Mouse (Mus musculus): ENCODE data around the gene Ckm.
A peak's percentile ranks its signal among the peaks of the same experiment; 100 is the strongest.

The Ckm gene

DNA sequence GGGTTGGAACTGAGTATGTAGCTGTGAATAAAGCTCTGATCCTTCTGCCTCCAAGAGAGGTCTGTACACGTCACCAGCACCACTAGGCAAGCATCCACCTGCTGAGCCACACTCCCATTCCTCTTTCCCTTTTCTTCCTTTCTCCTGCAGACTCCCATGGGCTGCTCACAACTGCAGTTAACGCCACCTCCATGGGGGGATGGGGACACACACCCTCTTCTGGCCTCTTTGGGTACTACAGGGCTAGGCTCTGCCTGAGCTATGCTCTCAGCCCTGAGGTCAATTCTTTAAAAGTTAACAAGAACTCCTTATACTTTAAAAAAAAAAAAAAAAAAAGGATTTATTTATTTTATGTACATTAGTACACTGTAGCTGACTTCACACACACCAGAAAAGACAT lies 27.9 kb downstream of the Ckm start:
- DNase-seq (ENCODE audit: low spot score): no peak

DNA sequence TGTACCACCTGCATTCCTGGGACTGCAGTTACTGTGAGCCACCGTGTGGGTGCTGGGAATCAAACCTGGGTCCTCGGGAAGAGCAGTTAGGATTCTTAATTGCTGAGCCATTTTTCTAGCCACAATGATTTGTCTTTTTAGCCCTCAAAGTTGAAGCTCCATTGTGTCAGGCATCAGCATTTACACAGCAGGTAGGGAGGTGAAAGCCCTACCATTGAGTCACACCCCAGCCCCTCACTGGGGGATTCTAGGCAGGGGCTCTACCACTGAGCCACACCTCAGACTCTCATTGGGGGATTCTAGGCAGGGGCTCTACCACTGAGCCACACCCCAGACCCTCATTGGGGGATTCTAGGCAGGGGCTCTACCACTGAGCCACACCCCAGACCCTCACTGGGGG lies 31.7 kb downstream of the Ckm start:
- DNase-seq (ENCODE audit: low spot score): no peak

DNA sequence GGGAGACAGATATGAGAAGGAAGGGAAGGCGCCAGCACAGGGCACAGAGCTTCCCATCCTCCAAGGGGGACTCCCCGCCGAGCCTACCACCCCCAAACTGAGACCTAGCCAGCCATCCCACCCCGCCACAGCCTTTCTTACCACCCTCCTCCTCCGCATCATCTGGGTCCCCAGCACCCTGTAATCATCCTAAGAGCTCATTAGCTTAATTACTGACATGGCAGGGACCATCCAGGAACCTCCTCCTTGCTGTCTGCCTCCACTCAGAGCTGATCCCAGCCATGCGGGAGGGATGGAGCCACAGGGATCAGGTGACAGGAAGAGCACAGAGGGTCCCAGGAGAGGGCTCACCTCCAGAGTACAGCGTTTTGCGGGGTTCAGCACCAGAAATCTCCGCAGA lies 32.5 kb downstream of the Ckm start:
- no peak for DNase-seq (ENCODE audit: low spot score)

DNA sequence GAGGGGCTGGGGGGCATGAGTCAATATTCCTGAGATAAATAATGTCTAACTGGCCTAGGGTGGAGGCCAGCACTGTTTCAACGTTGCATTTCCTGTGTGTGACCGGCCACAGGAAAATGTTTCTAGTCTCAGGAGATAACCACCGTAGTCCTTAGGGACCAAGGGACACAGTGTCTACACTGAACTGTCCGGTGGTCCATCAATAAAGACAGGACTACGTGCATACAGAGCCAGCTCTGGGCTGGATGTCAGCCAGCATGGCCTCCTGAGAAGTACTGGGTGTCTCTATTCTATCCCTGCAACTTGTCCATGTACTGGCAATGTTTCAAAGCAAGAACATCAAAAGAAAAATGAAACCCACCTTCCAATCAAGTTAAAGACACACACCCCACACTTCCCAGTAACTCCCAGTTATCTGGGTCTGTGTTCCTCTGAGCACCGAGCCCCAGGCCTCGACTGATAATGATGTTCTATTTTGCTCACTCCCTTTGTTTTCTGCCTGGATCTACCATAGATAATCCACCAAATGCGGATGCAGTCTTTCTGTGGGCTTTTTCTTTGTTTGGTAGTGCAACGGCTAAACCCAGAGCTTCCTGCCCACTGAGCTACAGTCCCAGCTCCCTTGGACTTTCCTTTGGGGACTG lies 37.0 kb downstream of the Ckm start:
- no peak for DNase-seq (ENCODE audit: low spot score)

DNA sequence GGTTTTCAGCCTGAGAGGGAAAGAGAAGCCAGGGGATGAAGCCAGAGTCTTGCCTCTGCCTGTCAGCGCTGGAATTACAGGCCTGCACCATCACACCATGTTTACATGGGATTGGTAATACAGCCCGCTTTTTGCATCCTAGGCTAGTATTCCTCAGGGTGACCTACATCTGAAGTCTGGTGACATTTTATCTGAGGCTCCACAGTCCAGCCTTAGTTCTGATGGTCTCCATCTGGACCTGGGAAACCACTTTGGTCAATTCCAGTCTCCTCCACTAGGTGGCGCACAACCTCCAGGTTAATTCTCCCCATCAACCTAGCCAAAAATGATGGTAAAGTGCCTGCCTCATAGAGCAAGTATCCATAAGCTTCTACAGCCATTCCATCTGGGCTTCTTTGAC lies 38.8 kb downstream of the Ckm start:
- peak; percentile 60 for DNase-seq (ENCODE audit: low spot score)

DNA sequence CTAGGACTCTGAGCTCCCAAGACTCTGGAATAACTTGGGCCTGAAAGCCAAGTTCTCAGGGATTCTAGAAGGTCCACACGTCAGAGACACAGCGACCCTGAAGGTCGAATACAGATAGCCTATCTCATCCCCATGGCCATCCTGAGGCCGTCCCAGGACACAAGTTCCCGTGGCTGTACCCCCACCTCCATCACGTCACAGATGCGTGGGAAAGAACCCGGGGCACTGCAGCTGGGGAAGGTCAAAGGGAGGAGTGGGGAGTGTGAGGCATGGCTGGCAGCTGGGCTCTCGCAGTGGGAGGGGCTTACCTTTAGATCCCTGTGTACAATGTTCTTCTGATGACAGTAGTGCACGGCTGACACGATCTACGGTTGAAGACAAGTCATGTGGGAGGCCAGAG lies 40.2 kb downstream of the Ckm start:
- DNase-seq (ENCODE audit: low spot score): no peak

DNA sequence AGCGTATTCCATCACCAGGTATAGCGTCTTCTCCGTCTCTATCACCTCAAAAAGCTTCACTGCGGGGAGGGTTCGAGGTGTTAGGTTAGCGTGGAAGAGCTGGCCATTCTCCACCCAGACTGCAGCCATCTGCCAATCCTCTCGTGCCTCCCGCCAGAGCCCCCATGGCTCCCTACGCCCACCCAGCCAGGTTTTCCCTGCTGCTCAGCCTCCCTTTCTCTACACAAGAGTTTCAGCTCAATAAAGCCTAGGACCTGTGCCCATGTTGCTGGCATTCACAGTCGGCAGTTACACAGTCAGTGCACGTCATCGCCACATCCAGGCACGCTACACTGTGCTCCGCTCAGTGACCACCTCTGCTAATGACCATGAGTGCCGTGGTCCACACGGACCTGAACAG lies 43.1 kb downstream of the Ckm start:
- DNase-seq (ENCODE audit: low spot score): no peak

DNA sequence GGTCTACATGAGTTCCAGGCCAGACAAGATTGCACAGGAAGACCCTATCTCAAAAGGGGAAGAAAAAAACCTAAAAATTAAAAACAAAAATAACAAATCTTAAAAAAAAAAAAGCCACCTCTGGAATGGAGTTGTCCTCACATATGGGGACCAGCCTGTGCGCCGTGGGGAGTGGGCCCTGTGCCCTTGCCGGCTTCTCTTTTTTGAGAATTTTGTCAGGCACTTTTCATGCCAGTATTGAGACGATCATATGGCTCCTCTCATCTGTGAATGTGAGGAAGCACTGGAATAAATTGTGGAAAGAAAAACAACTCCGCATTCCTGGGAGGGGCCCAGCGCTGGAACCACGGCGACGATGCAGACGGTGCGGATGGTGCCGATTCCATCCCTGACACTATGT lies 44.6 kb downstream of the Ckm start:
- no peak for DNase-seq (ENCODE audit: low spot score)

DNA sequence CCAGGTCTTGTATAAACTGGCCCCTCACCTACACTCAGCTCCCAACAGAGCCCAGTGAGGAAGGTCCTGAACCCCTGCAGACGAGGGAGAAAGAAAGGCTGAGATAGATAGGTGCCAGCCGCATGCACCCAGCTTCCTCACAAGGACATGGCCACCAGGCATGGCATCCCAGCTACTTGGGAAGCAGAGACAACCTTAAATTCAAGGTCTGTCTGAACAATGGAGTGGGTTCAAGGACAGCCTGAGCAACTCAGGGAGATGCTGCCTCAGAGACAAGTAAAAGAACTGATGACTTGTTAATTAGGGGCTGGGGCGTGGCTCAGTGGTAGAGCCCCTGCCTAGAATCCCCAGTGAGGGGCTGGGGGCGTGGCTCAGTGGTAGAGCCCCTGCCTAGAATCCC lies 50.6 kb downstream of the Ckm start:
- DNase-seq (ENCODE audit: low spot score): no peak

DNA sequence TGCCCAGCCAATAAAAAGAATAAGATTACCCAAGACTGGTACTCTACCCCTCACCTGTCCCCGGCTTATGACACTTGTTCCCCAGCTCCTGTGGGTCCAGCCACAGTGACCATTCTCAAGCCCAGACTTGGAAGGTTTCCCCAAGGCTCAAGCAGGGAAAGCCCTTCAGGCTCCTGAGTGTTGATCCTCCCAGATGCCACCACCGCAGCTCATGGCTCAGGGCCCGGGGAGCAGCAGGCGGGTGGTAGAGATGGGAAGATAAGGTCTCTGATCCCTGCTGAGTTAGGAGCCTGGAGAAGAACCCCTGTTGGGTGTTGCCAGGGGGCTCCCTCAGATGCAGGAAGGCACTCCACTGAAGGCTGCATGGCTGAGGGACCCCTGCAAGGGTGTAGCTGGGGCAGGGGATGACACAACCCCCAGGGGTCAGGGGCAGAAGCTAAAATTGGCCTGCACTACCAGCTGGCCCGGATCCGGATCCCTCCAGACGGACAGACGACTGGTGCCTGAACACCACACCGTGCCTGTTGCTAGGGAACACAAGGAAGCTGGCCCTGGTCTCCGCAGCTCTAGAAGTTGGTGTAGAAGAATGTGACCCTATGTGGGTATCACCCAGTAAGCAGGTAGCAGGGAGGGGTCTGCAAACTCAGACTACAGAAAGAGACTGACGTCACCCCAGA lies 51.4 kb downstream of the Ckm start:
- DNase-seq (ENCODE audit: low spot score): no peak

DNA sequence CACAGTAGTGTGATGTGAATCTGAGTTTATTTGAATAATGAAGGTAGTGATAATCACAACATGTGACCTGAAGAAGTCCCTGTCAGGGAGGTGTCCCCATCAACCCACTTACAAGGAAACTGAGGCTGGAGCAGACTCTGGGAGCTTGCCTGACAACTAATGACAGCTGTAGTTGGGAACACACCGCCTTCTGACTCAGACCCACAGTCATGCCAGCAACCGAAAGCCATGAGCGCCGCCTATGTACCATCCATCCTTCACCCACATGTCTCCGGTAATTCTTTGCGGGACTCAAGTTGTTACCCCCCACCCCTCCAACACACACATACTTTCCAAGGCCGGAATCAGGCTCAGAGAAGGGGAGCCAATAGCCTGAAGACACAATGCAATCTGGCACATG lies 52.1 kb downstream of the Ckm start:
- no peak for DNase-seq (ENCODE audit: low spot score)

DNA sequence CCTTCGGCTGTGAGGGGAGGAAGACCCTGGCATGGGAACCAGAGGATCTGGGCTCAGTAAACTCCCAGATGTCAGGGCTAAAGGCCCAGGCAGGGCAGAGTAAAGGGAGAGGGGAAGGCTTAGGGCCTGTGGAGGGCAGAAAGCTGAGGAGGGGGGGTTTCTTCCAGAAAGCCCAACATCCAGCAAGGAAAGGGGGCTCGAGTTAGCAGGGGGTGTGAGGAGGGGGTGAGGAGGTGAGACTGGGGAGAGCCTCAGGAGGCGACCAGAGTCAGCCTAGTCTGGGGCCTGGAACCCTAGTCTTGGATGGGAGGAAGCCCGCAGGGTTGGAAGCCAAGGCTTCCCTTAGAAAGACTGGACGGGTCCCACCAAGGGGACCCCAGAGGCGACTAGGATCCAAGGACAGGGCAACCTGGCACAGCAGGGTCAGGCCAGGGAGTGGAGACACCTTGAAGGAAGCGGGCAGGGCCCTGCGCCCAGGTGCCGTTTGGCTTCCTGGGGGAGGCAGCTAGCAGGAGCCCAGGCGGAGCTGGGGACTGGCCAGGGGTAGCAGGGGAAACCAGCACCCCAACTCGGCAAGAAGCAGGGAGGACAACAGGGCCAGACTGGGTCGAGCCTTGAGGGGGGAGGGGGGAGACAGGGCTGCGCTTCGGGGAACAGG lies 53.0 kb downstream of the Ckm start:
- peak; percentile 16 for DNase-seq (ENCODE audit: low spot score)

DNA sequence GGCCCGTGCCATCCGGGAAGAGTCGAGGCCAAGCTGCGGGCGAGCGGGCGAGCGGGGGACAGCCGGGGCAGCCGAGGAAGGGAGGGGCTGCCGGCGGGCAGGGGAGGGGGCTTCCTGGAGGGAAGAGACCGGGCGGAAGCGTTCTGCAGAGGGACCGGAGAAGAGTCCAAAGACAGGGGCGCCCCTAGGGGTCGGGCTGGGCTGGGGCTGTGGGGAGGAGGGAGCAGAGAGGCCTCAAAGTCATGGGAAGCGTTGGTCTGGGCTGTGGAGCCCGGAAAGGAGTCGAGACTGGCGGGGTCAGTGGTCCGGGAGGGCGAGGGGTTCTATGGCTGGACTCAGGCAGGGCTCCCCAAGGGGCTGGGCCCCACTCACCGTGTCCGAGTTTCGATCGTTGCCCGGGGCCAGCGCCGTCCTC lies 53.5 kb downstream of the Ckm start:
- peak; percentile 55 for DNase-seq (ENCODE audit: low spot score)

DNA sequence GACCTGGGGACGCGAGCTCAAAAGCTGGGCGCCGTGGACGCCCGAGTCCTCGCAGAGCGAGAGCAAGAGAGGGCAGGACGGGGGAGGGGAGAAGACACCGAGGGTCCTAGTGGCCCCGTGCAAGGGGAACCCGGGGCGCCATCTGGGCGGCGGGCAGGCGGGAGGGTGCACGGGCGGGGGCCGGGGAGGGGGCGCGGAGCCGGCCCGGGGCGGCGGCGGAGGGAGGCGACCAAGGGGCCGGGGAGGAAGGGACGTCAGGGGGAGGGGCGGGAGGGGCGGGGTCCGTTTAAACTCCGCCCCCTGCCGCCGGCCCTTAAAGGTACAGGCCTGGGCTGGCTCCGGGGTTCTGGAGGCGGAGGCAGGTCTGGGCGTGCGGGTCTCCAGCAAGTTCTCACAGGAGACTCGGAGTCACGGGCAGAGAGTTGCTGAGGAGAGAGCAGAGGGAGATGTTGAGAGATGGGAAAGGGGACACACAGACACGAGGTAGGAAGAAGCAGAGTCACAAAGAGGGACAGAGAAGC lies 54.1 kb downstream of the Ckm start, which contains the start of gene Mark4:
Gene Mark4, minus strand, starts transcription at position 231 of the 521 bp plus-strand sequence.
- DNase-seq (ENCODE audit: low spot score): peak; percentile 65

DNA sequence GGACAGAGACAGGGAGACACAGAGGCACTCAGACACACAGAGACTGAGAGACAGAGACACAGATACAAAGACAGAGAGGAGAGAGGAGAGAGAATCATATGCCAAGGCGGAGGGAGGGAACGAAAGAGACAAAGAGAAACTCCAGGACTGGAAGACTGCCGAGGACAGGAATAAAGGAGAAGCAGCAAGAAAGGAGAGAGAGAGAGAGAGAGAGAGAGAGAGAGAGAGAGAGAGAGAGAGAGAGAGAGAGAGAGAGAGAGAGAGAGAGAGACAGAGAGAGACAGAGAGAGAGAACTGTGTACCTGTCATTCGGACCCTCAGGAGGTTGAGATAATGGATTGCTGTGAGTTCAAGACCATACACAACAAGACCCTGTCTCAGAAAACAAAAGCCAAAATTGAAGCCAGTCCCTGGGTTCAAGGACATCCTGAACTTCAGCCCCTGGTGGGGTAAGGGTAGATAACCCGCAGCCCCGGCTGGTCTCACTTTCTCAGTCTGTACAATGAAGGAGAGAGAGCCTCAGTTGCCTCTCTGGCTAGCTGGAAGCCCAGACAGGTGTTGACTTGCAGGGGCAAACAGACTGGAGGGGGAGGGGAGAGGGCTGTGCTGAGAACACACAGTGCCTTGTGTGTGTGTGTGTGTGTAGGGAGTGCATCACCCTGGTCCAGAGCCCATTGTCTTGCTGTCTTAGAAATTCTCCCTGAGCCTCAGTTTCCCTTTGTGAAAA lies 54.7 kb downstream of the Ckm start:
- no peak for DNase-seq (ENCODE audit: low spot score)

DNA sequence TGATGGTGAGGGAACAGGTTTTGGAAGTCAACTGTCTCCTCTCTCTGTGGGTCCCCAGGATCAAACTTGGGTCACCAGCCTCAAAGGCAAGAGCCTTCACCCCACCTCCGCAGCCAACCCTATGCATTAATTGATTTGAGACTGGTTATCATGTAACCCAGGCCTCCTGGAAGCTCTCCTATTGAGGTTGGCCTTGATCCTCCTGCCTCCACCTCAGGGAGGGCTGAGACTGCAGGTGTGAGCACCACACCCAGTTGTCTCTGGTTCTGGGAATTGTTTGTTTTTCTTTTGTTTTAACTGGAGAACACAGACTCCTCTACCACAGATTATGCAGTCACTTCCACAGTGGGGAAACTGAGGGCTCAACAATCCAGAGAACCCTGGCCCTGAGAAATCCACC lies 55.9 kb downstream of the Ckm start:
- DNase-seq (ENCODE audit: low spot score): no peak

DNA sequence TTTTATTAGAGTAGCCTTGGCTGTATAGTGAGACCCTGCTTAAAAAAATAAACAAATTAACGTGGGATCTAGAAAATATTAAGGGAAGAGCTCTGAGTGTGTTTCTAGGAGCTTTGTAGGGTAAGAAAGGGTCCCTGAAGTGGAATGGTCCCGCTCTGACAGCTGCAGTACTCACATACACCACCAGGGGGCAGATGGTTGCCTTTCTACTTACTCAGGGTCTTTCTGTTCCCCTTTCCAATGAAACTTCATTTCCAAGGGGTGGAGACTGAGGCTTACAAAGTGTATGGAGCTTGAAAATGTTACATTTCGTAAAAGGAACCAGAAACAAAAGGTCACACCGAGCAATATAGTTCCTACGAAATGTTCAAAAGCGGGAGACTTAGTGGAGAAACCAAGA lies 56.9 kb downstream of the Ckm start:
- peak; percentile 56 for DNase-seq (ENCODE audit: low spot score)

DNA sequence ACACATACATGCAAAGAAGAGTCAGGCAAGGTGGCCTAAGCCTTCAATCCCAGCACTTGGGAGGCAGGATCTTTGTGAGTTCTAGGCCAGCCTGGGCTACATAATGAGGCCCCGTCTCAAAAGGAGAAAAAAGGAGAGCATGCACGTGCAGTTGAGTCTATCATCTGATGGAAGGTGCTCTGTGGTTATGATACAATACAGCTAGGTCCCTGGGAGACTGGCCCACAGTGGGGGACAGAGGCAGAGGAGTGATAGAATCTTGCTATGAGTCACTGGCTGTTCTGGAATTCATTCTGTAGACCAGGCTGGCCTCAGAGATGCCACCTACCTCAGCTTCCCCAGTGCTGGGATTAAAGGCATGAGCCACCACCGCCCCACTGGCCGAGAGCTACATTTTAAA lies 57.9 kb downstream of the Ckm start:
- no peak for DNase-seq (ENCODE audit: low spot score)

DNA sequence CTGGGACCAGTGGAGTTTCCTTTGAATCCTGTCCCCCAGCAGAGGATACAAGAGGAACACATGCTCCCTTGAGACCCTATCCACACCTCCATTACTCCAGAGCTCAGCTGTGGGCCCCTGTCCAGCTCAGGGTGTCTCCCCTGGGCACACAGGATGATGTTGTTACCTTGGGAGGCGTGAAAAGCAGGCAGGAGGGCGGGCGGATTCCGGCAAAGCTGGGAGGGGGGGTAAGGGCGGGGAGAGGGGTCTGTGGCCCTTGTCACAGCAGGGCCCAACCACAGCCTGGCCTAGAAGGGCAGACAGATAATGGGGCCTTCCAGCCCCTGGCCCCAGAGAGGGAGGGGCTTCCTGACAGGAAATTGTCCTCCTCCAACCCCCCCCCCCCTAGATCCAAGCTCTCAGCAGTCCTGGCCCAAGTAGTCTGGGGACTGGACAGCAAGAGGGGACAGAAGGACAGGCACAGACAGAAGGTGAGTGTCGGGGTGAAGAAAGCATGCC lies 58.4 kb downstream of the Ckm start, which contains the start of gene Exoc3l2:
Gene Exoc3l2, plus strand, starts transcription at position 448 of the 498 bp plus-strand sequence.
- DNase-seq (ENCODE audit: low spot score): no peak

DNA sequence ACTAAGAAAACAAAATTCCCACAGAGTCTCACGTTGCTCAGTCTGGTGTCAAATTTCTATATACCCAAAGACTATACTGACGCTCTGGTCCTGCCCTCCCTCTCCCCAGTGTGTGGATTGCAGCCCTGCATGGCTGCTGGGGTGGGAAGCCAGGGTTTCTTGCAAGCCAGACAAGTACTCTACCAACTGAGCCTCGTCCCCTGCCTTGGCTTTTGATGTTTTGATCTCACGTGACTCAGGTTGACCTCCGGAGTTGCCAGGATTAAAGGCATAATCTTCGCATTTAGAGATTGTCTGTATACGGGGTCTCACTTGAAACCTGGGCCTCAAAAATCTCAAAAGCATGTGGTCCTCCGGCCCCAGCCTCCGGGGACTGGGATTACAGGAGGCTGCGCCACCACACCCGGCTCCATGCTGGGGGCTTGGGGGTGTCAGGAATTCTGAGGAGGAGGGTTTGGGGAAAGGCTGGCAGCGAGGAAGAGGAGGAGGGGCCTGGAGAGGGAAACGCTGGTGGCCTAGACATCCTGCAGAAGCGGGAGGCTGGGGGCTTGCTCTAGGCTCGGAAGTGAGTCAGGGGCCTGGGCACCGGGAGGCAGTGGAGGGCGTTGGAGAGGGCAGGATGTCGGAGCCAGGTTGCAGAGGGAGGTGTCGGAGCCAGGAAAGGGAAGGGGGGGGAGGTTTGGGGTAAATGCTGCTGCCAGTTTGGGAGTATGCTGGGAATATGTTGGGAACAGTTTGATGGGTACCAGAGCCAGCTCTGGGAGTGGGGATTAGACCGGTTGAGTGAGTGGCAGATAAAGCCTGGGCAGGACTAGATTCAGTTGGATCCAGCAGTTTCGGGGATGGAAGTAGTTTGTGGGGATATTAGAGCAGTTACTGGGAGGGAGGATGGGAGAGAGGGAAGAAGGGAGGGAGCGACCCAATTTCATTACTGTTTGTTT lies 60.1 kb downstream of the Ckm start:
- DNase-seq (ENCODE audit: low spot score): no peak

DNA sequence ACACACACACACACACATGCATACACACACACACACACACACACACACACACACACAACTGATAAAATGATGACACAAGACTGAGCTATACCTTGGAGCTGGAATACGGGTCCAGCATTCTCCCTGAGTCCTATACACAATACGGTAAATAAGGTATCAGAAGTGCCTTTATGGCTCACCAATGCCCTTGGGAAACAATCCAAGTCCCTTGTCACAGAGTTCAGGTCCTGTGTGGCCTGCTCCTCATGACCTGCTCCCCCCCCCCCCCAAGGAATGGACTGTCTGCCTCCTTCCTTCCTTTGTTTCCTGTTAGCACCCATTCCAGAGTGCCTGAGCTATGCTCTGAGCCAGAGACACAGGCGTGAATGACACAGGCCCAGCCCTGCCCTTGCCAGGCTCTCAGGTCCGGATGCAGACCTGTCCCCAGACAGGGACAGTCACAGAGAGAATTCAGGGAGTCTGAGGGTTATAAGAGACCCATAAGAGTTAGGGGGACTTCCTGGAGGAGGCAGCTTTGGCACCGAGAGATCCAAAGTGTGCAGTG lies 62.1 kb downstream of the Ckm start:
- no peak for DNase-seq (ENCODE audit: low spot score)
